Mouse (Mus musculus): ENCODE data around the gene Podn.
A peak's percentile ranks its signal among the peaks of the same experiment; 100 is the strongest.
"Not testable (repeated sequence)": the region's sequence is repeated elsewhere in the genome, so short reads cannot be mapped to it uniquely, and the experiment has no call there.

Podn gene

DNA sequence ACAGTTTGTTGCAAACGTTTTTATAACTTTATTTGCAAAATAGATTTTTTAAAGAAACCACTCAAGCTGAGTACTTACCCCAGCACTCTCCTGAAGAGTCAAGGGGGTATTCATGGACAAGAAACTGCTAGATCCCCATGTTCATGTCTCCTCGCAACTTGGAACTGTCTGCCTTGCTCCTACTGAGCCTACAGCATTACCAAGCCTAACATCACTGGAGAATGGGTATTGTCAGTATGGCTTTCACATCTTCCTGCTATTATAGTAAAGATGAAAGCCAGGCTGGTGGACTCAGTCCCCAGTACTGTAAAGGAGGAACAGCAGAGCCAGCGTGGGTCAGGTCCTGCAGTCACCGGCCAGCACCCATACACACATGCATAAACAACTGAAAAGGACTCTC, at the start of gene Podn:
Gene Podn (minus strand): TSS at position 101 of the 400 bp plus-strand sequence.
- DNase-seq (ENCODE audit: low read depth), result no peak

- not testable (repeated sequence) for DNase-seq (ENCODE audit: low read depth)
These were observed 49.3 kb upstream of the Podn start for GRCm38 (mm10) chr4:108145554-108145953.

DNA sequence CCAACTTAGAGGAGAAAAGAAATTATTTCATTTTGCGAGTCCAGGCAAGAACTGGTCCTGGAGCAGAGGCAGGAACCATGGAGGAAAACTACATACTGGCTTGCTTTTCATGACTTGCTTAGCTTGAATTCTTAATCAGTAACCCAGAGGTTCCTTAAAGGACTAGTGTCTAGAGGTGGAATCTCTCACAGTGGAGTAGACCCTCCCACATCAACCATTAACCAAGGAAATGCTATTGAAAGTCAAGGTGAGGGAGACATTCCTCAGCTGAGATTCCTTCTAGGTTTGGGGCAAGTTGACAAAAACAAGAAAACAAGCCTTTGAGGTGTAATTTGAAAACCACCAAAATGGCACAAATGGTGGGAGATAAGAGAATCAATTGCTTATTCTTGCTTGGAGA, 48.6 kb upstream of the Podn start, which contains the start of gene Scp2:
Gene Scp2 (minus strand): TSS at position 119 of the 400 bp plus-strand sequence.
- DNase-seq (ENCODE audit: low read depth), result no peak

GRCm38 (mm10) chr4:108143778-108144177, 47.5 kb upstream of the Podn start:
- DNase-seq (ENCODE audit: low read depth), result no peak

DNA sequence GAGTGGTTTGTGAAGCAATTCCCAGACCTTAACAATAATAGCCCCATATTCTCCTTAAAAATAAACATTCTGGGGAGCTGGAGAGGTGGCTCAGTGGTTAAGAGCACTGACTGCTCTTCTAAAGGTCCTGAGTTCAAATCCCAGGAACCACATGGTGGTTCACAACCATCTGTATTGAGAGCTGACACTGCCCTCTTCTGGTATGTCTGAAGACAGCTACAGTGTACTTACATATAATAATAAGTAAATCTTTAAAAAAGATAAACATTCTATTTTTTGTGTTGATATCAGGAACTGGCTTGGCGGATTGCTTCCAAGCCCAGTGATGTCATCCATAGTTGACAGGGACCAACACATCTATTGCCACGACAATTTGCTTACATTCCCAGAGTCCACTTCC, 46.9 kb upstream of the Podn start:
- peak; percentile 43 for DNase-seq (ENCODE audit: low read depth)

- DNase-seq (ENCODE audit: low read depth), result peak; percentile 44
These were observed 40.7 kb upstream of the Podn start for GRCm38 (mm10) chr4:108136938-108137337.

GRCm38 (mm10) chr4:108130452-108130851, 34.2 kb upstream of the Podn start:
- DNase-seq (ENCODE audit: low read depth), result no peak

- no peak for DNase-seq (ENCODE audit: low read depth)
These were observed 32.1 kb upstream of the Podn start for GRCm38 (mm10) chr4:108128339-108128738.

DNA sequence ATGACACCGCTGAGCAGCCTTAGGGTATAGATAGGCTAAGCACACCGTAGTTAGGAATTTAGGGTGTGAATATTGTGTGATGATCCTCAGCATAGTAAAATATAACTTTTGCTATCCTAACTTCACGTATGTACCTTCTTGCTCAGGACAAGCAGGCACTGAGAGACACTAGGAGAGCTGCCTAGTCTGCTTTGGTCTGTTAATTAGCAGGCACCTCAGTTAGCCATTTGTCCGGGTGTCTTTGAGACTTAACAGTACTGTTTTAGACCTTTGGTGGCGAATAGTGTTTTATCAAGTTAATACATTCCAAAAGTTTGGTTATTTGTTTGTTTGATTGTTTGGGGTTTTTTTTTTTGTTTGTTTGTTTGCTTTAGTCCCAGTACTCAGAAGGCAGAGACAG, 31.3 kb upstream of the Podn start:
- DNase-seq (ENCODE audit: low read depth), result no peak

GRCm38 (mm10) chr4:108126260-108126659, 30.0 kb upstream of the Podn start:
- no peak for DNase-seq (ENCODE audit: low read depth)

- DNase-seq (ENCODE audit: low read depth), result no peak
These were observed 27.9 kb upstream of the Podn start for GRCm38 (mm10) chr4:108124104-108124503.

GRCm38 (mm10) chr4:108117924-108118876, 22.0 kb upstream of the Podn start:
- peak; percentile 97 for DNase-seq (ENCODE audit: low read depth)

DNA sequence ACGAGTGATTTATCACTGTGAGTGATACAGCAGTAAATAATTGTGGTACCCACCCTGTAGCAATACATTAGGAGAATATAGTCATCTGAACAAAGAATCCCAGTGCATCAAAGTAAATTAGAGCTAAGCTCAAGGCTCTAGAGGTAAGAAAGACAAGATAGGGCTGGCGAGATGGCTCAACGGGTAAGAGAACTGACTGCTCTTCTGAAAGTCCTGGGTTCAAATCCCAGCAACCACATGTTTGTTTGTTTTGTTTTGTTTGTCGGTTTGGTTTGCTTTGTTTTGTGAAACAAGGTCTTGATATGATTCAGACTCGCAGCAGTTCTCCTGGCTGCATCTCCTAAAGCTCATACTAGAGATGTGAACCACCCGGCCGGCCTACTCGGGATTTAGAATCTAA, 21.2 kb upstream of the Podn start:
- DNase-seq (ENCODE audit: low read depth), result peak; percentile 35

DNA sequence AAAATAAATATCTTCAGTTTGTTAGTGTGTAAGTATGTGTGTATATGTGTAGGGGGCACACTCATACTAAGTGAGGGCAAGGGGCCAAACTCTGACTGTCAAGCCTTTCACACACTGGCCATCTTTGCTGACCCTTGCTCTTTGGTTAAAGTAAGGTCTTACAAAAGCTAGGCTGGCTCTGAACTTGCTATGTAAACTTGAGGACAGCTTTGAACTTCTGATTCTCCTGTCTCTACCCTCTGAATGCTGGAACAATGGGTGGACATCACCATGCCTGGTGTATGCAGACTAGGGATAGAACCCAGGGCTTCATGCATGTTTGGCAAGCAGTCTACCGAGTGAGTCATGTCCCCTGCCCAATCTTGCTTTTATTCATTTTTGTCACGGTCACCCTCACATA, 20.2 kb upstream of the Podn start:
- DNase-seq (ENCODE audit: low read depth), result no peak

GRCm38 (mm10) chr4:108110706-108111105, 14.5 kb upstream of the Podn start:
- DNase-seq (ENCODE audit: low read depth), result no peak

GRCm38 (mm10) chr4:108109728-108110127, 13.5 kb upstream of the Podn start:
- DNase-seq (ENCODE audit: low read depth), result no peak

- no peak for DNase-seq (ENCODE audit: low read depth)
These were observed 3.4 kb downstream of the Podn start for GRCm38 (mm10) chr4:108092741-108093397.

GRCm38 (mm10) chr4:108083993-108084392, 12.3 kb downstream of the Podn start:
- DNase-seq (ENCODE audit: low read depth), result no peak

GRCm38 (mm10) chr4:108083032-108083735, 13.1 kb downstream of the Podn start:
- no peak for DNase-seq (ENCODE audit: low read depth)

- DNase-seq (ENCODE audit: low read depth), result peak; percentile 66
These were observed 13.8 kb downstream of the Podn start for GRCm38 (mm10) chr4:108082401-108082806.

DNA sequence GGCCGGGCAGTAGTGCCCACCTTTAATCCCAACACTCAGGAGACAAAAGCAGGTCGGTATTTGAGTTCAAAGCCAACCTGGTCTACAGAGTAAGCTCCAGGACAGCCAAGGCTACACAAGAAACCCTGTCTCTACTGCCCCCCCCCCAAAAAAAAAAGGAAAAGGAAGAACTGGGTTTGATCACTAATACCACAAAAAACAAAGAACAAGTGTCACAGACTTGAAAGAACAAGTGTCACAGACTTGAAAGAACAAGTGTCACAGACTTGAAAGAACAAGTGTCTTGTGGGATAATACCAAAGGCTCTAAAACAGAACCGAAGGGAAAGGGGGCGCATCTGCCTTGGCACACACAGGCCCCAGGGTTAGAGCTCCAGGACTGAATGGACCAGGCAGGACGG, 15.4 kb downstream of the Podn start:
- DNase-seq (ENCODE audit: low read depth), result no peak

DNA sequence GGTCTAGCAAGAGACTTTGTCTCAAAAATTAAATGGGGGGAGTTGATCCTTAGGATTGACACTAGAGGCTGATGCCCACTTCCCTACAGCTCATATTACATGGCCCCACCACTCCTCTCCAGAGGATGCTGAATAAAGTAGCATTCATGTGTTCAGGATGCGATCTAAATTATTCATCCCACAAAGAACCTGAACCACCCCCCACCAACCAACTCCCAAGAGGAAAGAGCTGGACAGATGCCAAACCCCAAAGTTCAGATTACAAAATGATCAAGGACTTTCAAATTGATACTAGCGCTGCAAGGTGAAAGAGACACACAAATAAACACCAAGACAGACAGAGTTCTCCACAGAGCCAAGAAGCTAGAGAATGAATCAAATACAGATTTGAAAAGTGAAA, 16.5 kb downstream of the Podn start:
- DNase-seq (ENCODE audit: low read depth), result peak; percentile 82

Data from 416B (cell line).